Mouse (Mus musculus) MEL (cell line): ENCODE results near the gene Adam30. TPM values are rescaled to one million over a fixed set of nuclear protein-coding genes. Genes with fewer than 3 reads are reported as not detected.

Experiments used
- DNase-seq: peaks from one replicate; pipeline ENCODE4 v3.0.0; 2011; ENCODE audit warnings: low read depth, low spot score
- H3K27ac ChIP-seq: 2 replicates; pipeline ENCODE4 v1.5.1; 2012; ENCODE audit warnings: low read depth, mild to moderate bottlenecking, control low read depth, low read length, moderate library complexity; ENCODE audit not compliant: control insufficient read depth
- H3K27me3 ChIP-seq, 2 experiments: fragments of 150-350 bp in 1 of 2; sonication (generic) in 1 of 2; 2 replicates each; pipeline ENCODE4 v1.6.1; 2012; ENCODE audit warnings: low read length in 2 of 2, mild to moderate bottlenecking in 2 of 2, improper control_type of control experiment in 1 of 2, moderate library complexity in 1 of 2; ENCODE audit not compliant: insufficient read depth in 2 of 2, control insufficient read depth in 1 of 2
- H3K36me3 ChIP-seq, 2 experiments: 2 replicates each; pipeline ENCODE4 v1.6.1; 2012 to 2014; ENCODE audit warnings: low read length in 2 of 2, improper control_type of control experiment in 1 of 2, inconsistent platforms in 1 of 2, mild to moderate bottlenecking in 1 of 2; ENCODE audit not compliant: insufficient read depth in 2 of 2, control insufficient read depth in 1 of 2
- H3K4me1 ChIP-seq, 2 experiments: fragments of 150-350 bp in 1 of 2; sonication (generic) in 1 of 2; 2 replicates each; pipeline ENCODE4 v1.6.1; 2012; ENCODE audit warnings: low read length in 2 of 2, improper control_type of control experiment in 1 of 2, mild to moderate bottlenecking in 1 of 2; ENCODE audit not compliant: insufficient read depth in 2 of 2, control insufficient read depth in 1 of 2
- H3K4me3 ChIP-seq, 2 experiments: fragments of 150-350 bp in 1 of 2; sonication (generic) in 1 of 2; 2 replicates each; pipeline ENCODE4 v1.5.1; 2012; ENCODE audit warnings: low read depth in 2 of 2, low read length in 2 of 2, mild to moderate bottlenecking in 2 of 2, moderate library complexity in 2 of 2, control low read depth in 1 of 2, improper control_type of control experiment in 1 of 2; ENCODE audit not compliant: control insufficient read depth in 1 of 2, insufficient read depth in 1 of 2
- H3K79me2 ChIP-seq: 2 replicates; pipeline ENCODE4 v1.6.1; 2012; ENCODE audit warnings: mild to moderate bottlenecking, low read length, moderate library complexity; ENCODE audit not compliant: control insufficient read depth, poor library complexity, insufficient read depth
- H3K9ac ChIP-seq: 2 replicates; pipeline ENCODE4 v1.6.1; 2012; ENCODE audit warnings: low read depth, mild to moderate bottlenecking, control low read depth, low read length, moderate library complexity; ENCODE audit not compliant: control insufficient read depth, poor library complexity, severe bottlenecking
- H3K9me3 ChIP-seq: fragments of 150-350 bp; sonication (generic); replicated peaks from 2 replicates; pipeline ENCODE4 v1.6.1; 2012; ENCODE audit warnings: mild to moderate bottlenecking, low read length, improper control_type of control experiment, moderate library complexity; ENCODE audit not compliant: insufficient read depth
- CHD1 ChIP-seq: IDR thresholded peaks from 2 replicates; pipeline ENCODE4 v1.6.1; 2012; ENCODE audit warnings: low read depth, mild to moderate bottlenecking, inconsistent platforms, low read length, improper control_type of control experiment
- GATA1 ChIP-seq: IDR thresholded peaks from 2 replicates; pipeline ENCODE4 v1.6.1; 2011; ENCODE audit warnings: low read depth, low read length, improper control_type of control experiment
- HCFC1 ChIP-seq: IDR thresholded peaks from 2 replicates; pipeline ENCODE4 v1.6.1; 2012; ENCODE audit warnings: low read depth, mild to moderate bottlenecking, inconsistent platforms, low read length, improper control_type of control experiment, moderate library complexity
- JUND ChIP-seq: IDR thresholded peaks from 2 replicates; pipeline ENCODE4 v1.6.1; 2011; ENCODE audit warnings: low read depth, mild to moderate bottlenecking, improper control_type of control experiment, low read length
- MAFK ChIP-seq: IDR thresholded peaks from 2 replicates; pipeline ENCODE4 v1.6.1; 2011; ENCODE audit warnings: low read depth, mild to moderate bottlenecking, low read length, improper control_type of control experiment, borderline replicate concordance
- MAZ ChIP-seq: IDR thresholded peaks from 2 replicates; pipeline ENCODE4 v1.6.1; 2012; ENCODE audit warnings: low read depth, mild to moderate bottlenecking, inconsistent platforms, low read length, improper control_type of control experiment
- MEF2A ChIP-seq: IDR thresholded peaks from 2 replicates; pipeline ENCODE4 v1.6.1; 2014; ENCODE audit warnings: low read depth, mild to moderate bottlenecking, inconsistent platforms, low read length, improper control_type of control experiment; ENCODE audit not compliant: poor library complexity, insufficient replicate concordance, severe bottlenecking; ENCODE audit errors: extremely low read depth
- NRF1 ChIP-seq: IDR thresholded peaks from 2 replicates; pipeline ENCODE4 v1.6.1; 2014; ENCODE audit warnings: low read depth, mild to moderate bottlenecking, inconsistent platforms, low read length, improper control_type of control experiment, moderate library complexity; ENCODE audit not compliant: poor library complexity, insufficient read depth, severe bottlenecking
- POLR2AphosphoS2 ChIP-seq: IDR thresholded peaks from 2 replicates; pipeline ENCODE4 v1.6.1; 2011; ENCODE audit warnings: low read length, improper control_type of control experiment
- SIN3A ChIP-seq: IDR thresholded peaks from 2 replicates; pipeline ENCODE4 v1.6.1; 2012; ENCODE audit warnings: low read length, improper control_type of control experiment, inconsistent platforms
- UBTF ChIP-seq: IDR thresholded peaks from 2 replicates; pipeline ENCODE4 v1.6.1; 2012; ENCODE audit warnings: low read depth, mild to moderate bottlenecking, inconsistent platforms, low read length, improper control_type of control experiment, moderate library complexity, borderline replicate concordance; ENCODE audit not compliant: insufficient read depth
- USF2 ChIP-seq, 2 experiments: IDR thresholded peaks; 2 replicates each; pipeline ENCODE4 v1.6.1; 2011 to 2012; ENCODE audit warnings: improper control_type of control experiment in 2 of 2, low read length in 2 of 2, borderline replicate concordance in 1 of 2, inconsistent platforms in 1 of 2, low read depth in 1 of 2, mild to moderate bottlenecking in 1 of 2; ENCODE audit not compliant: insufficient read depth in 1 of 2
- ZC3H11A ChIP-seq: IDR thresholded peaks from 2 replicates; pipeline ENCODE4 v1.6.1; 2012; ENCODE audit warnings: low read depth, mild to moderate bottlenecking, inconsistent platforms, low read length, improper control_type of control experiment
- ZMIZ1 ChIP-seq: IDR thresholded peaks from 2 replicates; pipeline ENCODE4 v1.6.1; 2012; ENCODE audit warnings: low read depth, mild to moderate bottlenecking, inconsistent platforms, low read length, improper control_type of control experiment, moderate library complexity
- polyA plus RNA-seq, 2 experiments: library from polyadenylated mRNA; stranded (reverse) in 1 of 2; unstranded in 1 of 2; fragments of >175 nt in 1 of 2; fragments of >200 nt in 1 of 2; gene quantifications; 2 replicates each; pipeline versions ENCODE4 v1.2.1 to v1.2.4; 2012; ENCODE audit warnings: low replicate concordance in 2 of 2, low read depth in 1 of 2; ENCODE audit not compliant: insufficient read length in 2 of 2, insufficient read depth in 1 of 2, missing spikeins in 1 of 2
- total RNA-seq: library from RNA; depleted of rRNA; stranded (reverse); fragments of 300-350 nt; gene quantifications from 2 replicates; pipeline ENCODE4 v1.2.3, GENCODE M21; 2012

Gene Adam30
- total and polyA plus RNA-seq, 3 experiments, result not detected

- no peaks in the 10 kb centered on the region for H3K9me3 ChIP-seq
- no peaks in the 10 kb centered on the region for H3K79me2 ChIP-seq
- H3K4me3 ChIP-seq, result no peak overlapping the region
- DNase-seq, result no peak
- H3K27ac ChIP-seq, result no peak overlapping the region
- no peaks in the 10 kb centered on the region for H3K27me3 ChIP-seq
- peaks cover 8 to 13% of the 10 kb centered on the region in 2 experiments for H3K4me1 ChIP-seq
- H3K36me3 ChIP-seq, result peaks cover 0 to 17% of the 10 kb centered on the region in 2 experiments; a peak in 2 of 4 replicates
- H3K9ac ChIP-seq, result no peak overlapping the region
- TF ChIP-seq SIN3A, result no peak
- TF ChIP-seq POLR2AphosphoS2, result no peak
- TF ChIP-seq NRF1, result no peak
- no peak for TF ChIP-seq JUND
- TF ChIP-seq ZC3H11A, result no peak
Measured at GRCm38 (mm10) chr3:98153460-98153859, 7.0 kb upstream of the Adam30 start.

- TF ChIP-seq UBTF (no peak), CHD1 (no peak), MAZ (no peak), MEF2A (no peak), ZC3H11A (no peak), ZMIZ1 (no peak), MAFK (no peak), USF2 (IDR thresholded peaks at IDR 0.05; ENCODE audit: borderline replicate concordance in 1 of 2, insufficient read depth in 1 of 2, low read depth in 1 of 2, low read length in 2 of 2) (no peak), POLR2AphosphoS2 (no peak), GATA1 (no peak), HCFC1 (no peak)
- TF ChIP-seq, all 39 proteins: peak for 0
- no peaks in the 10 kb centered on the region for H3K79me2 ChIP-seq
Measured at GRCm38 (mm10) chr3:98156158-98156557, 4.3 kb upstream of the Adam30 start.

More at GRCm38 (mm10) chr3:98156158-98156557, 4.3 kb upstream of the Adam30 start:
- Histone ChIP-seq H3K4me1 (peaks cover 16 to 26% of the 10 kb centered on the region in 2 experiments), H3K9me3 (no peaks in the 10 kb centered on the region), H3K27me3 (no peaks in the 10 kb centered on the region), H3K27ac (no peak overlapping the region), H3K36me3 (peaks cover 0 to 27% of the 10 kb centered on the region in 2 experiments; a peak in 2 of 4 replicates), H3K4me3 (no peak overlapping the region), H3K9ac (no peak overlapping the region)
- no peak for DNase-seq
